Mouse (Mus musculus) c-Kit-positive CD71-negative TER-119-negative erythroid progenitor cells, embryonic 14.5 days (primary cell): Measurements from ENCODE around the gene Gm49776.
A peak's percentile ranks its signal among the peaks of the same experiment; 100 is the strongest.

Source experiments
- DNase-seq: peaks from one replicate; pipeline ENCODE4 v3.0.0-alpha.2; 2013; ENCODE audit warnings: low read depth

Gene Gm49776

GRCm38 (mm10) chr16:18234671-18235388 lies 23.3 kb downstream of the Gm49776 start, which contains the start of gene Zdhhc8:
TSS of gene Zdhhc8 (minus strand) at chr16:18235136.
- DNase-seq = no peak

GRCm38 (mm10) chr16:18233919-18234670 lies 24.0 kb downstream of the Gm49776 start:
- no peak for DNase-seq

- no peak for DNase-seq
Observed at GRCm38 (mm10) chr16:18233451-18233850, 24.7 kb downstream of the Gm49776 start.

- no peak for DNase-seq
Observed at GRCm38 (mm10) chr16:18231451-18231850, 26.7 kb downstream of the Gm49776 start.

GRCm38 (mm10) chr16:18231047-18231446 lies 27.1 kb downstream of the Gm49776 start:
- DNase-seq = no peak

GRCm38 (mm10) chr16:18230617-18231016 lies 27.5 kb downstream of the Gm49776 start:
- DNase-seq = no peak

- DNase-seq = no peak
Observed at GRCm38 (mm10) chr16:18229622-18230021, 28.5 kb downstream of the Gm49776 start.

GRCm38 (mm10) chr16:18228856-18229255 lies 29.3 kb downstream of the Gm49776 start:
- no peak for DNase-seq

GRCm38 (mm10) chr16:18227897-18228422 lies 30.2 kb downstream of the Gm49776 start:
- DNase-seq = no peak

- DNase-seq = no peak
Observed at GRCm38 (mm10) chr16:18227187-18227586, 30.9 kb downstream of the Gm49776 start.

- no peak for DNase-seq
Observed at GRCm38 (mm10) chr16:18222188-18222587, 35.9 kb downstream of the Gm49776 start.

GRCm38 (mm10) chr16:18221543-18221898 lies 36.6 kb downstream of the Gm49776 start:
- DNase-seq = no peak

GRCm38 (mm10) chr16:18220856-18221542 lies 37.1 kb downstream of the Gm49776 start:
- DNase-seq = no peak

- DNase-seq = no peak
Observed at GRCm38 (mm10) chr16:18220001-18220400, 38.1 kb downstream of the Gm49776 start.

- no peak for DNase-seq
Observed at GRCm38 (mm10) chr16:18218580-18218996, 39.5 kb downstream of the Gm49776 start.

GRCm38 (mm10) chr16:18217579-18217978 lies 40.5 kb downstream of the Gm49776 start, which contains the start of gene Ccdc188:
TSS of gene Ccdc188 (plus strand) at chr16:18217879.
- no peak for DNase-seq

- DNase-seq = no peak
Observed at GRCm38 (mm10) chr16:18214858-18215257, 43.3 kb downstream of the Gm49776 start.

GRCm38 (mm10) chr16:18213689-18214088 lies 44.4 kb downstream of the Gm49776 start:
- no peak for DNase-seq

- DNase-seq = peak; percentile 66
Observed at GRCm38 (mm10) chr16:18211417-18212171, 46.5 kb downstream of the Gm49776 start.

GRCm38 (mm10) chr16:18210701-18211416 lies 47.3 kb downstream of the Gm49776 start:
- DNase-seq = peak; percentile 69
